Comparison of ENCODE assay signal across 8 mouse cellular contexts in genomic region chr6:88831456-88831855, GRCm38 (mm10). TPM values are rescaled to one million over a fixed set of nuclear protein-coding genes. Genes with fewer than 3 reads are reported as not detected.
DNase-seq lines count a peak whose midpoint lies in the region; ATAC-seq and TF ChIP-seq lines count a peak whose summit lies in the region.

No protein-coding gene starts in this region.

- 34% methylated on average over 8 of the region's 8 CpGs for WGBS in spleen, adult 2 months
- WGBS in hindbrain, embryonic 15.5 days: 22% methylated on average over 8 of the region's 8 CpGs
- WGBS in liver, adult 2 months: 26% methylated on average over 8 of the region's 8 CpGs
- 31% methylated on average over 8 of the region's 8 CpGs for WGBS in neural tube, embryonic 11.5 days

- peak; percentile 82; the same call in 1 of the 2 replicates for TF ChIP-seq CTCF in spleen, adult 2 months (IDR thresholded peaks at IDR 0.05; ENCODE audit: extremely low read depth, insufficient read depth, insufficient read length, insufficient replicate concordance)
- TF ChIP-seq CTCF in liver, adult 2 months (IDR thresholded peaks at IDR 0.05; ENCODE audit: low read depth, low read length): peak; percentile 93

- no peaks in the 10 kb centered on the region for H3K27me3 ChIP-seq in spleen, adult 2 months (ENCODE audit: control insufficient read depth, insufficient read depth, low read length)
- no peaks in the 10 kb centered on the region for H3K27me3 ChIP-seq in hindbrain, embryonic 15.5 days
- H3K27me3 ChIP-seq in liver, adult 2 months (ENCODE audit: control insufficient read depth, insufficient read depth, low read length): no peaks in the 10 kb centered on the region
- no peaks in the 10 kb centered on the region for H3K27me3 ChIP-seq in neural tube, embryonic 11.5 days (ENCODE audit: control insufficient read depth, insufficient read depth, low read length)

- H3K4me1 ChIP-seq in spleen, adult 2 months (ENCODE audit: control insufficient read depth, insufficient read depth, insufficient read length): peaks cover 9% of the 10 kb centered on the region; the same call in 1 of the 2 replicates
- H3K4me1 ChIP-seq in hindbrain, embryonic 15.5 days (replicated peaks): peaks cover 11% of the 10 kb centered on the region
- no peaks in the 10 kb centered on the region for H3K4me1 ChIP-seq in liver, adult 2 months (ENCODE audit: control insufficient read depth, insufficient read depth, low read length)
- H3K4me1 ChIP-seq in neural tube, embryonic 11.5 days (ENCODE audit: control insufficient read depth, insufficient read depth, low read length): no peaks in the 10 kb centered on the region

- peak; percentile 47 to 57 for DNase-seq in spleen, adult 2 months (ENCODE audit: low read depth in 1 of 2, low spot score in 2 of 2)
- no peak for DNase-seq in spleen, adult 12 weeks (ENCODE audit: low spot score)
- peak; percentile 74 for DNase-seq in adrenal gland, postnatal 25 days
- DNase-seq in embryo, embryonic 11.5 days (ENCODE audit: low read depth, low spot score): peak; percentile 67
- peak; percentile 74 for DNase-seq in liver, adult 2 months (ENCODE audit: extremely low read depth, low read depth, low spot score)
- DNase-seq in neural tube, embryonic 11.5 days (ENCODE audit: low spot score): peak; percentile 78
- DNase-seq in thymus, postnatal 25 days: peak; percentile 55

- no peaks in the 10 kb centered on the region for H3K79me2 ChIP-seq in liver, adult 2 months (ENCODE audit: control insufficient read depth, insufficient read depth, low read length)

- no peak overlapping the region for H3K27ac ChIP-seq in spleen, adult 2 months (ENCODE audit: insufficient read depth, low read length)
- H3K27ac ChIP-seq in hindbrain, embryonic 15.5 days (replicated peaks): no peak overlapping the region
- H3K27ac ChIP-seq in liver, adult 2 months (replicated peaks; ENCODE audit: insufficient read depth, low read depth, low read length): no peak overlapping the region
- H3K27ac ChIP-seq in neural tube, embryonic 11.5 days (ENCODE audit: low read depth, low read length): no peak overlapping the region

- TF ChIP-seq POLR2A in spleen, adult 2 months (IDR thresholded peaks at IDR 0.05; ENCODE audit: low read depth, low read length): no peak
- TF ChIP-seq POLR2A in liver, adult 2 months (IDR thresholded peaks at IDR 0.05; ENCODE audit: extremely low read depth, insufficient read depth, low read length): no peak

- peaks cover 7% of the 10 kb centered on the region for H3K36me3 ChIP-seq in spleen, adult 2 months (ENCODE audit: control insufficient read depth, insufficient read depth, low read length)
- H3K36me3 ChIP-seq in hindbrain, embryonic 15.5 days: peaks cover 6% of the 10 kb centered on the region; the same call in 1 of the 2 replicates
- 0 out of 2 replicates have a peak, but pooled peaks cover 2% of the 10 kb centered on the region for H3K36me3 ChIP-seq in liver, adult 2 months (ENCODE audit: control insufficient read depth, insufficient read depth, low read length)
- H3K36me3 ChIP-seq in neural tube, embryonic 11.5 days (ENCODE audit: control insufficient read depth, insufficient read depth, low read length): peaks cover 2% of the 10 kb centered on the region; the same call in 1 of the 2 replicates

- H3K4me2 ChIP-seq in hindbrain, embryonic 15.5 days: no peak overlapping the region
- H3K4me2 ChIP-seq in neural tube, embryonic 11.5 days (ENCODE audit: low read depth): no peak overlapping the region

- H3K4me3 ChIP-seq in spleen, adult 2 months (ENCODE audit: extremely low read depth, insufficient read depth, insufficient read length): no peak overlapping the region
- H3K4me3 ChIP-seq in hindbrain, embryonic 15.5 days: no peak overlapping the region
- no peak overlapping the region for H3K4me3 ChIP-seq in liver, adult 2 months (ENCODE audit: insufficient read depth, low read depth, low read length)
- H3K4me3 ChIP-seq in neural tube, embryonic 11.5 days (ENCODE audit: low read depth, low read length): no peak overlapping the region

- no peak overlapping the region for H3K9ac ChIP-seq in hindbrain, embryonic 15.5 days
- H3K9ac ChIP-seq in liver, adult 2 months (ENCODE audit: low read depth, low read length): no peak overlapping the region
- no peak overlapping the region for H3K9ac ChIP-seq in neural tube, embryonic 11.5 days (ENCODE audit: low read length)

- no peaks in the 10 kb centered on the region for H3K9me3 ChIP-seq in hindbrain, embryonic 15.5 days
- H3K9me3 ChIP-seq in neural tube, embryonic 11.5 days (ENCODE audit: control insufficient read depth, low read length): no peaks in the 10 kb centered on the region

- peak; percentile 71 for ATAC-seq in hindbrain, embryonic 15.5 days (ENCODE audit: low FRiP score, low read depth)
- peak; percentile 54; the same call in 1 of the 2 replicates for ATAC-seq in neural tube, embryonic 11.5 days (ENCODE audit: insufficient read depth, low FRiP score, low TSS enrichment)

RNA-seq across cellular contexts. Expression of gene Abtb1, which starts 10.3 kb away (rescaled TPM):
- polyA plus RNA-seq in spleen, adult 2 months (2012; rRNA removed): 80.8 and 103 TPM in 2 replicates
- 40.6 and 43.0 TPM in 2 replicates for total RNA-seq in adrenal gland, postnatal 25 days (2021)
- 38.2 and 40.3 TPM in 2 replicates for polyA plus RNA-seq in hindbrain, embryonic 15.5 days (2015; fragmentation: Nextera tagmentation; extraction: Ambion mirVana)
- 28.2 and 28.3 TPM in 2 replicates for total RNA-seq in liver, adult 2 months (2014; rRNA removed)
- 54.7 and 60.0 TPM in 2 replicates for polyA plus RNA-seq in liver, adult 2 months (2012; rRNA removed)
- 22.9 and 28.4 TPM in 2 replicates for polyA plus RNA-seq in neural tube, embryonic 11.5 days (2014; fragmentation: Nextera tagmentation; extraction: Ambion mirVana)

RNA-seq across cellular contexts. Expression of gene Podxl2, which starts 43.4 kb away (rescaled TPM):
- polyA plus RNA-seq in spleen, adult 2 months (2012; rRNA removed): 7.7 and 12.5 TPM in 2 replicates
- total RNA-seq in adrenal gland, postnatal 25 days (2021): 31.4 and 33.5 TPM in 2 replicates
- polyA plus RNA-seq in hindbrain, embryonic 15.5 days (2015; fragmentation: Nextera tagmentation; extraction: Ambion mirVana): 584 and 747 TPM in 2 replicates
- total RNA-seq in liver, adult 2 months (2014; rRNA removed): 0.46 and 0.60 TPM in 2 replicates
- polyA plus RNA-seq in liver, adult 2 months (2012; rRNA removed): 0.89 and 2.0 TPM in 2 replicates
- 129 and 135 TPM in 2 replicates for polyA plus RNA-seq in neural tube, embryonic 11.5 days (2014; fragmentation: Nextera tagmentation; extraction: Ambion mirVana)
